Mouse (Mus musculus) MEL (cell line): ENCODE data around the gene Notch2.

Experiments used
- BHLHE40 ChIP-seq: IDR thresholded peaks from 2 replicates; pipeline ENCODE4 v1.6.1; 2012; ENCODE audit warnings: low read depth, mild to moderate bottlenecking, inconsistent platforms, low read length, improper control_type of control experiment, borderline replicate concordance
- CHD1 ChIP-seq: IDR thresholded peaks from 2 replicates; pipeline ENCODE4 v1.6.1; 2012; ENCODE audit warnings: low read depth, mild to moderate bottlenecking, inconsistent platforms, low read length, improper control_type of control experiment
- CTCF ChIP-seq, 3 experiments: IDR thresholded peaks in 2 of 3; conservative IDR thresholded peaks in 1 of 3; 2 replicates each; pipeline ENCODE4 v1.5.1; 2011 to 2012; ENCODE audit warnings: low read length in 3 of 3, low read depth in 2 of 3, mild to moderate bottlenecking in 2 of 3, improper control_type of control experiment in 1 of 3, inconsistent platforms in 1 of 3, mixed read lengths in 1 of 3, moderate library complexity in 1 of 3; ENCODE audit not compliant: control insufficient read depth in 1 of 3, insufficient read depth in 1 of 3, poor library complexity in 1 of 3, severe bottlenecking in 1 of 3
- GATA1 ChIP-seq: IDR thresholded peaks from 2 replicates; pipeline ENCODE4 v1.6.1; 2011; ENCODE audit warnings: low read depth, low read length, improper control_type of control experiment
- KAT2A ChIP-seq: conservative IDR thresholded peaks from 2 replicates; pipeline ENCODE4 v1.6.1; 2012; ENCODE audit warnings: low read depth, low read length, improper control_type of control experiment, inconsistent platforms
- MAX ChIP-seq: IDR thresholded peaks from 2 replicates; pipeline ENCODE4 v1.6.1; 2011; ENCODE audit warnings: low read length, improper control_type of control experiment
- MXI1 ChIP-seq: IDR thresholded peaks from 2 replicates; pipeline ENCODE4 v1.6.1; 2011; ENCODE audit warnings: mild to moderate bottlenecking, low read depth, low read length, improper control_type of control experiment
- POLR2A ChIP-seq, 2 experiments: IDR thresholded peaks; 2 replicates each; pipeline ENCODE4 v1.6.1; 2011 to 2012; ENCODE audit warnings: low read length in 2 of 2, mild to moderate bottlenecking in 2 of 2, control low read depth in 1 of 2, improper control_type of control experiment in 1 of 2, low read depth in 1 of 2, moderate library complexity in 1 of 2; ENCODE audit not compliant: control insufficient read depth in 1 of 2, insufficient read depth in 1 of 2, poor library complexity in 1 of 2
- RAD21 ChIP-seq: IDR thresholded peaks from 2 replicates; pipeline ENCODE4 v1.6.1; 2011; ENCODE audit warnings: mild to moderate bottlenecking, low read depth, low read length, improper control_type of control experiment
- RCOR1 ChIP-seq: IDR thresholded peaks from 2 replicates; pipeline ENCODE4 v1.6.1; 2012; ENCODE audit warnings: low read depth, mild to moderate bottlenecking, inconsistent platforms, low read length, improper control_type of control experiment
- TAL1 ChIP-seq: IDR thresholded peaks from 2 replicates; pipeline ENCODE4 v1.6.1; 2012; ENCODE audit warnings: mild to moderate bottlenecking, inconsistent platforms, low read length, moderate library complexity, mixed read lengths
- USF1 ChIP-seq: IDR thresholded peaks from 2 replicates; pipeline ENCODE4 v1.6.1; 2014; ENCODE audit warnings: low read depth, mild to moderate bottlenecking, inconsistent platforms, low read length, improper control_type of control experiment, moderate library complexity

DNA sequence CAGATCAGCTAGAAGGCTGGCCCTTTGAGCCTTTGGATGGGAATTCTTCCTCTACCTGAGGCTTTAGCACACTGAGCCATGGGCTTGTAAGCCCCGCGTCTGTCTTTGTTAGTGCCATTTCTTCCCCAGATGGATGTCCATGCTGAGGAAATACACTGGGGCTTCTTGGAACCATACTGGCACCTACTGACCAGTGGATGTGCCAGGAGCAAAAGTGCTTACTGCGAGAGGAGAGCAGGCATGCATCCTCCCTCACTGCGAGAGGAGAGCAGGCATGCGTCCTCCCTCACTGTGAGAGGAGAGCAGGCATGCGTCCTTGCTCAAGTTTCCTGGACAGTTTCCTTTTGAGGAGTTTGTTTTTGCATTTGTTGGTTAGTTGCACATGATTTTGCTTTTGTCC, 27.5 kb downstream of the Notch2 start:
- TF ChIP-seq CTCF (IDR thresholded peaks at IDR 0.05 in 2 of 3, conservative IDR thresholded peaks at IDR 0.05 in 1 of 3; ENCODE audit: control insufficient read depth in 1 of 3, insufficient read depth in 1 of 3, low read depth in 2 of 3, low read length in 3 of 3, poor library complexity in 1 of 3, severe bottlenecking in 1 of 3) (no peak), POLR2A (IDR thresholded peaks at IDR 0.05; ENCODE audit: control insufficient read depth in 1 of 2, insufficient read depth in 1 of 2, low read depth in 1 of 2, low read length in 2 of 2, poor library complexity in 1 of 2) (no peak), USF1 (no peak), GATA1 (no peak), MAX (no peak), KAT2A (no peak), CHD1 (no peak), BHLHE40 (no peak), TAL1 (no peak), MXI1 (no peak), RCOR1 (no peak), RAD21 (no peak)
